ENCODE assay signal across 10 mouse cellular contexts in the genomic region with DNA sequence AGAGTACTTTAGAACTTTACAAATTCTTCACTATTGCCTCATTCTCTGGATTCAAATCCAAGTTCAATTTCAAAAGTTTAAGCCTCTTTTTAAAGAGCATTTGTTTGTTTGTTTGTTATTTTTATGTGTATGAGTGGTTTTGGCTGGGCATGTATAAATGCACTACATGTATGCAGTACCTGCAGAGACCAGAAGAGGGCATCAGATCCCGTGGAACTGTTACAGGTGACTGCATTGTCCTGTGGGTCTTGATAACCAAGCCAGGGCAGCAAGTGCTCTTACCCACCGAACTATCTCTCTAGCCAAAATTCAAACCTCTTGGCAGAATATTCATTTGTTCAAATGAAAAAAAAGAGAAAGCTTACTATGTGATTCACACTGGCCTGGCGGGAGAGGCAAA. TPM values are rescaled to one million over a fixed set of nuclear protein-coding genes. Genes with fewer than 3 reads are reported as not detected.
DNase-seq lines count a peak whose midpoint lies in the region; ATAC-seq and TF ChIP-seq lines count a peak whose summit lies in the region.
"Had no signal": no experiment of that assay in that cellular context is flagged by ENCODE, and none has a peak within 500 bp of the region (broad histone marks: within the 10 kb centered on the region; RNA-seq: fewer than 3 reads in every experiment).

No protein-coding gene starts in this region.

- ATAC-seq in forebrain, embryonic 14.5 days = no peak
- no peak for ATAC-seq in lung, embryonic 14.5 days (ENCODE audit: insufficient read depth)

- H3K36me3 ChIP-seq in forebrain, embryonic 10.5 days (replicated peaks) = no peaks in the 10 kb centered on the region
- no peaks in the 10 kb centered on the region for H3K36me3 ChIP-seq in forebrain, embryonic 14.5 days (ENCODE audit: control insufficient read depth, insufficient read depth, low read length)
- H3K36me3 ChIP-seq in lung, embryonic 14.5 days (ENCODE audit: insufficient read depth) = no peaks in the 10 kb centered on the region
- no peaks in the 10 kb centered on the region for H3K36me3 ChIP-seq in small intestine, adult 2 months (ENCODE audit: control insufficient read depth, insufficient read depth, low read length)
- H3K36me3 ChIP-seq: embryonic facial prominence, embryonic 15.5 days; midbrain, embryonic 12.5 days had no signal

- no peaks in the 10 kb centered on the region for H3K9me3 ChIP-seq in forebrain, embryonic 10.5 days
- H3K9me3 ChIP-seq in forebrain, embryonic 14.5 days (replicated peaks; ENCODE audit: control insufficient read depth, low read length) = no peaks in the 10 kb centered on the region
- no peaks in the 10 kb centered on the region for H3K9me3 ChIP-seq in lung, embryonic 14.5 days (ENCODE audit: low read depth, low read length)
- H3K9me3 ChIP-seq: embryonic facial prominence, embryonic 15.5 days; midbrain, embryonic 12.5 days had no signal

- H3K4me2 ChIP-seq in forebrain, embryonic 14.5 days (ENCODE audit: low read length) = no peak overlapping the region
- H3K4me2 ChIP-seq in lung, embryonic 14.5 days = no peak overlapping the region
- H3K4me2 ChIP-seq: embryonic facial prominence, embryonic 15.5 days; midbrain, embryonic 12.5 days had no signal

- no peak overlapping the region for H3K4me3 ChIP-seq in forebrain, embryonic 10.5 days
- H3K4me3 ChIP-seq in forebrain, embryonic 14.5 days (ENCODE audit: low read depth, low read length) = no peak overlapping the region
- H3K4me3 ChIP-seq in lung, embryonic 14.5 days (ENCODE audit: low read depth, low read length) = no peak overlapping the region
- no peak overlapping the region for H3K4me3 ChIP-seq in small intestine, adult 2 months (ENCODE audit: low read depth, low read length)
- H3K4me3 ChIP-seq: embryonic facial prominence, embryonic 15.5 days; midbrain, embryonic 12.5 days had no signal

- 49% methylated on average over 3 of the region's 3 CpGs for WGBS in forebrain, embryonic 10.5 days
- 50% methylated on average over 3 of the region's 3 CpGs for WGBS in forebrain, embryonic 14.5 days
- WGBS in lung, embryonic 14.5 days = 54% methylated on average over 3 of the region's 3 CpGs
- WGBS in small intestine, adult 2 months = 50% methylated on average over 3 of the region's 3 CpGs

- no peak for TF ChIP-seq POLR2A in small intestine, adult 2 months (IDR thresholded peaks at IDR 0.05; ENCODE audit: low read depth, low read length)

- TF ChIP-seq CTCF in lung, embryonic 14.5 days (IDR thresholded peaks at IDR 0.05; ENCODE audit: low read depth) = peak; percentile 63
- peak; percentile 40; the same call in 1 of the 2 replicates for TF ChIP-seq CTCF in small intestine, adult 2 months (IDR thresholded peaks at IDR 0.05; ENCODE audit: extremely low read depth, insufficient read length, insufficient replicate concordance, low read depth, low read length)

- H3K27ac ChIP-seq in forebrain, embryonic 10.5 days = no peak overlapping the region
- H3K27ac ChIP-seq in forebrain, embryonic 14.5 days (ENCODE audit: low read depth, low read length) = no peak overlapping the region
- no peak overlapping the region for H3K27ac ChIP-seq in lung, embryonic 14.5 days (ENCODE audit: low read depth)
- H3K27ac ChIP-seq in small intestine, adult 2 months (ENCODE audit: insufficient read depth, low read depth, low read length) = no peak overlapping the region
- H3K27ac ChIP-seq: embryonic facial prominence, embryonic 15.5 days; midbrain, embryonic 12.5 days had no signal

- H3K4me1 ChIP-seq in forebrain, embryonic 10.5 days = peaks cover 8% of the 10 kb centered on the region
- no peaks in the 10 kb centered on the region for H3K4me1 ChIP-seq in forebrain, embryonic 14.5 days (ENCODE audit: control insufficient read depth, insufficient read depth, low read length)
- H3K4me1 ChIP-seq in lung, embryonic 14.5 days (ENCODE audit: insufficient read depth) = 0 out of 2 replicates have a peak, but pooled peaks cover 18% of the 10 kb centered on the region
- peaks cover 5% of the 10 kb centered on the region for H3K4me1 ChIP-seq in small intestine, adult 2 months (ENCODE audit: control insufficient read depth, insufficient read depth, insufficient read length, low read length)

- peak; percentile 39 for DNase-seq in forebrain, embryonic 10.5 days (ENCODE audit: extremely low spot score, low spot score)
- no peak for DNase-seq in forebrain, embryonic 14.5 days (ENCODE audit: low spot score)
- DNase-seq in lung, embryonic 14.5 days = peak; percentile 56
- DNase-seq in lung, adult 18-20 months = no peak
- DNase-seq in c-Kit-positive CD71-positive TER-119-positive erythroid progenitor cells, embryonic 14.5 days (ENCODE audit: low spot score) = peak; percentile 39
- no peak for DNase-seq in frontal cortex, postnatal 36 days (ENCODE audit: low spot score in 2 of 2)
- DNase-seq in urinary bladder, postnatal 4 days (ENCODE audit: low spot score in 2 of 2) = no peak

- peaks cover 47% of the 10 kb centered on the region for H3K27me3 ChIP-seq in forebrain, embryonic 10.5 days (ENCODE audit: poor library complexity, severe bottlenecking)
- peaks cover 24% of the 10 kb centered on the region for H3K27me3 ChIP-seq in forebrain, embryonic 14.5 days (replicated peaks; ENCODE audit: control insufficient read depth, insufficient read depth, low read length)
- H3K27me3 ChIP-seq in lung, embryonic 14.5 days (ENCODE audit: insufficient read depth, low read length) = peaks cover 19% of the 10 kb centered on the region
- peaks cover 20% of the 10 kb centered on the region for H3K27me3 ChIP-seq in small intestine, adult 2 months (ENCODE audit: control insufficient read depth, insufficient read depth, low read length)

- H3K9ac ChIP-seq in forebrain, embryonic 14.5 days (ENCODE audit: low read length) = no peak overlapping the region
- no peak overlapping the region for H3K9ac ChIP-seq in lung, embryonic 14.5 days
- H3K9ac ChIP-seq: embryonic facial prominence, embryonic 15.5 days; midbrain, embryonic 12.5 days had no signal

RNA-seq across cellular contexts. Expression of a gene that starts 4.0 kb away (rescaled TPM):
- 0.05 TPM in 1 of 2 replicates, not detected in the other for polyA plus RNA-seq in forebrain, embryonic 10.5 days (2016; fragmentation: Nextera tagmentation; extraction: Ambion mirVana)
- 0.14 and 0.26 TPM in 2 replicates for polyA plus RNA-seq in forebrain, embryonic 14.5 days (2014; fragmentation: Nextera tagmentation; extraction: Ambion mirVana)
- 1.4 and 1.6 TPM in 2 replicates for polyA plus RNA-seq in lung, embryonic 14.5 days (2014; fragmentation: Nextera tagmentation; extraction: Ambion mirVana)
- polyA plus RNA-seq in small intestine, adult 2 months (2012; rRNA removed) = 0.06 TPM in 1 of 2 replicates, not detected in the other

RNA-seq across cellular contexts. Expression of a gene that starts 33.5 kb away (rescaled TPM):
- 1.8 and 2.1 TPM in 2 replicates for polyA plus RNA-seq in forebrain, embryonic 10.5 days (2016; fragmentation: Nextera tagmentation; extraction: Ambion mirVana)
- 1.4 and 1.5 TPM in 2 replicates for polyA plus RNA-seq in forebrain, embryonic 14.5 days (2014; fragmentation: Nextera tagmentation; extraction: Ambion mirVana)
- 0.84 and 2.5 TPM in 2 replicates for polyA plus RNA-seq in lung, embryonic 14.5 days (2014; fragmentation: Nextera tagmentation; extraction: Ambion mirVana)
- polyA plus RNA-seq in small intestine, adult 2 months (2012; rRNA removed) = not detected in 2 replicates

Comparison
In these comparisons a context has a peak if more than half of its experiments do, and no peak if none do; other contexts are left out.
1. DNase-seq: peak in forebrain, embryonic 10.5 days (single experiment), lung, embryonic 14.5 days (single experiment) and c-Kit-positive CD71-positive TER-119-positive erythroid progenitor cells, embryonic 14.5 days (single experiment); none in forebrain, embryonic 14.5 days (single experiment), lung, adult 18-20 months (0 of 2), frontal cortex, postnatal 36 days (0 of 2) and urinary bladder, postnatal 4 days (0 of 2).